Mouse (Mus musculus) frontal cortex, postnatal 25 days (tissue): ENCODE measurements around the gene Cdh20.
A peak's percentile ranks its signal among the peaks of the same experiment; 100 is the strongest.

Experiments used
- DNase-seq, 2 experiments: peaks; one replicate each; pipeline ENCODE4 v3.0.0; 2022; ENCODE audit warnings: low spot score in 2 of 2

Cdh20 gene

GRCm38 (mm10) chr1:104768371-104769249 is at the start of gene Cdh20:
Gene Cdh20 (plus strand): TSS chr1:104768529.
- DNase-seq = peak; percentile 15 to 21

GRCm38 (mm10) chr1:104746816-104747215 is 21.5 kb upstream of the Cdh20 start:
- no peak for DNase-seq

GRCm38 (mm10) chr1:104747438-104747837 is 20.9 kb upstream of the Cdh20 start:
- DNase-seq = no peak

GRCm38 (mm10) chr1:104754483-104754882 is 13.8 kb upstream of the Cdh20 start:
- DNase-seq = peak in 1 of 2 experiments; percentile 31

GRCm38 (mm10) chr1:104755896-104756295 is 12.4 kb upstream of the Cdh20 start:
- DNase-seq = no peak

GRCm38 (mm10) chr1:104769250-104769607 is 900 bp downstream of the Cdh20 start:
- peak in 1 of 2 experiments; percentile 15 for DNase-seq

- peak in 1 of 2 experiments; percentile 8 for DNase-seq
These were observed 3.6 kb downstream of the Cdh20 start for GRCm38 (mm10) chr1:104771937-104772336.

GRCm38 (mm10) chr1:104773207-104773606 is 4.9 kb downstream of the Cdh20 start:
- DNase-seq = no peak

- DNase-seq = no peak
These were observed 25.2 kb downstream of the Cdh20 start for GRCm38 (mm10) chr1:104793488-104793887.

- DNase-seq = no peak
These were observed 27.8 kb downstream of the Cdh20 start for GRCm38 (mm10) chr1:104796146-104796545.

- no peak for DNase-seq
These were observed 28.8 kb downstream of the Cdh20 start for GRCm38 (mm10) chr1:104797139-104797538.

- no peak for DNase-seq
These were observed 36.4 kb downstream of the Cdh20 start for GRCm38 (mm10) chr1:104804746-104805145.

GRCm38 (mm10) chr1:104807214-104807613 is 38.9 kb downstream of the Cdh20 start:
- no peak for DNase-seq

GRCm38 (mm10) chr1:104817510-104817909 is 49.2 kb downstream of the Cdh20 start:
- no peak for DNase-seq

- no peak for DNase-seq
These were observed 59.8 kb downstream of the Cdh20 start for GRCm38 (mm10) chr1:104828106-104828505.

GRCm38 (mm10) chr1:104838206-104838915 is 70.0 kb downstream of the Cdh20 start:
- no peak for DNase-seq

GRCm38 (mm10) chr1:104839051-104839450 is 70.7 kb downstream of the Cdh20 start:
- no peak for DNase-seq

GRCm38 (mm10) chr1:104848256-104848919 is 80.1 kb downstream of the Cdh20 start:
- no peak for DNase-seq

GRCm38 (mm10) chr1:104848920-104849272 is 80.6 kb downstream of the Cdh20 start:
- DNase-seq = no peak

- DNase-seq = no peak
These were observed 109.1 kb downstream of the Cdh20 start for GRCm38 (mm10) chr1:104877384-104877783.

- no peak for DNase-seq
These were observed 133.5 kb downstream of the Cdh20 start for GRCm38 (mm10) chr1:104901815-104902214.

- DNase-seq = no peak
These were observed 135.1 kb downstream of the Cdh20 start for GRCm38 (mm10) chr1:104903409-104903808.
